Mouse (Mus musculus): Measurements from ENCODE around the gene 9430097D07Rik.

The 9430097D07Rik gene

GRCm38 (mm10) chr2:32534733-32535471 is 40.6 kb downstream of the 9430097D07Rik start, which contains the start of gene Fam102a:
TSS of gene Fam102a (plus strand) at chr2:32535332.
- DNase-seq (ENCODE audit: low spot score) = peak; percentile 99

- DNase-seq (ENCODE audit: low spot score) = peak; percentile 60
Measured at GRCm38 (mm10) chr2:32534061-32534732, 41.3 kb downstream of the 9430097D07Rik start.

GRCm38 (mm10) chr2:32533163-32533562 is 42.3 kb downstream of the 9430097D07Rik start:
- no peak for DNase-seq (ENCODE audit: low spot score)

- no peak for DNase-seq (ENCODE audit: low spot score)
Measured at GRCm38 (mm10) chr2:32530479-32530878, 45.0 kb downstream of the 9430097D07Rik start.

GRCm38 (mm10) chr2:32528326-32528725 is 47.2 kb downstream of the 9430097D07Rik start:
- no peak for DNase-seq (ENCODE audit: low spot score)

GRCm38 (mm10) chr2:32527468-32527966 is 48.0 kb downstream of the 9430097D07Rik start:
- peak; percentile 46 for DNase-seq (ENCODE audit: low spot score)

- DNase-seq (ENCODE audit: low spot score) = no peak
Measured at GRCm38 (mm10) chr2:32525816-32526215, 49.7 kb downstream of the 9430097D07Rik start.

GRCm38 (mm10) chr2:32524536-32525031 is 50.9 kb downstream of the 9430097D07Rik start:
- peak; percentile 64 for DNase-seq (ENCODE audit: low spot score)
